Mouse (Mus musculus) lung, embryonic 15.5 days (tissue): ENCODE data around the gene Tmed2. TPM values are rescaled to one million over a fixed set of nuclear protein-coding genes. Genes with fewer than 3 reads are reported as not detected.

Experiments
- ATAC-seq: fragments of 200-750 bp; cut with Nextera tagmentation; 2 replicates; pipeline ENCODE4 v1.8.0; 2017; ENCODE audit warnings: moderate number of reproducible peaks, borderline replicate concordance; ENCODE audit not compliant: low FRiP score, low TSS enrichment; ENCODE audit errors: extremely low read depth
- H3K27ac ChIP-seq: fragments of 300-500 bp; sonication (generic); 2 replicates; pipeline ENCODE4 v1.5.1; 2015; ENCODE audit warnings: moderate library complexity, mild to moderate bottlenecking, inconsistent platforms
- H3K27me3 ChIP-seq: fragments of 300-500 bp; sonication (generic); 2 replicates; pipeline ENCODE4 v1.6.1; 2015; ENCODE audit warnings: inconsistent platforms
- H3K36me3 ChIP-seq: fragments of 300-500 bp; sonication (generic); 2 replicates; pipeline ENCODE4 v1.6.1; 2015; ENCODE audit warnings: inconsistent platforms
- H3K4me1 ChIP-seq: fragments of 300-500 bp; sonication (generic); 2 replicates; pipeline ENCODE4 v1.6.1; 2015; ENCODE audit warnings: inconsistent platforms
- H3K4me2 ChIP-seq: fragments of 300-500 bp; sonication (generic); 2 replicates; pipeline ENCODE4 v1.6.1; 2015; ENCODE audit warnings: inconsistent platforms, mild to moderate bottlenecking, moderate library complexity
- H3K4me3 ChIP-seq: fragments of 300-500 bp; sonication (generic); 2 replicates; pipeline ENCODE4 v1.5.1; 2015; ENCODE audit warnings: mild to moderate bottlenecking, inconsistent platforms
- H3K9ac ChIP-seq: fragments of 300-500 bp; sonication (generic); 2 replicates; pipeline ENCODE4 v1.6.1; 2015; ENCODE audit warnings: inconsistent platforms
- H3K9me3 ChIP-seq: fragments of 300-500 bp; sonication (generic); 2 replicates; pipeline ENCODE4 v1.6.1; 2016; ENCODE audit warnings: inconsistent platforms
- WGBS: fragments of 180-500 bp; shearing (Covaris S2); methylation state at CpG from one replicate; pipeline ENCODE4 v1.1.7; 2015; 5-methylcytosine and 5-hydroxymethylcytosine counted together
- polyA plus RNA-seq: library from polyadenylated mRNA; unstranded; fragments of >200 nt; fragmentation: Nextera tagmentation; extraction: Ambion mirVana; gene quantifications from 2 replicates; pipeline ENCODE4 v1.2.1, GENCODE M21; 2015

Tmed2 gene
- polyA plus RNA-seq, 1 experiment from 2014 or later: 636 TPM

DNA sequence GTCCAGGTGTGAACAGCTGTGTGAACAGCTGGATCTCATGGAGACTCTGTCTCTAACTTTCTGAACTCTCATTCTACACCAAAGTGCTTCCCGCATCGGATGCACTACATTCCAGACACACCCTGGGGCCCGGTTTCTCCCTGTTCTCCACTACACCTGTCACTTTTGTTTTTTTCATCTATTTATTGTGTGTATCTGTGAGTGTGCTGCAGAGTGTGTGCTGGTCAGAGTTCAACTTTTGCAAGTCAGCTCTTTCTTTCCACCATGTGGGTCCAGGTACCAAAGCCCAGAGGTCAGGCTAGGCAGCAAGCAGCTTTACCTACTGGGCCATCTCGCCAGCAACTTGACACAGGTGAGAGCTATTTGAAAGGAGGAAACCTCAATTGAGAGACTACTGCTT, 35.3 kb upstream of the Tmed2 start:
- H3K4me2 ChIP-seq: no peak overlapping the region
- peaks cover 30% of the 10 kb centered on the region; the same call in 1 of the 2 replicates for H3K4me1 ChIP-seq
- no peaks in the 10 kb centered on the region for H3K9me3 ChIP-seq
- H3K27ac ChIP-seq: no peak overlapping the region
- no peak overlapping the region for H3K4me3 ChIP-seq
- peaks cover 30% of the 10 kb centered on the region for H3K36me3 ChIP-seq
- no peaks in the 10 kb centered on the region for H3K27me3 ChIP-seq
- H3K9ac ChIP-seq: no peak overlapping the region
- no peak for ATAC-seq
- WGBS: 81% methylated on average over 4 of the region's 4 CpGs

DNA sequence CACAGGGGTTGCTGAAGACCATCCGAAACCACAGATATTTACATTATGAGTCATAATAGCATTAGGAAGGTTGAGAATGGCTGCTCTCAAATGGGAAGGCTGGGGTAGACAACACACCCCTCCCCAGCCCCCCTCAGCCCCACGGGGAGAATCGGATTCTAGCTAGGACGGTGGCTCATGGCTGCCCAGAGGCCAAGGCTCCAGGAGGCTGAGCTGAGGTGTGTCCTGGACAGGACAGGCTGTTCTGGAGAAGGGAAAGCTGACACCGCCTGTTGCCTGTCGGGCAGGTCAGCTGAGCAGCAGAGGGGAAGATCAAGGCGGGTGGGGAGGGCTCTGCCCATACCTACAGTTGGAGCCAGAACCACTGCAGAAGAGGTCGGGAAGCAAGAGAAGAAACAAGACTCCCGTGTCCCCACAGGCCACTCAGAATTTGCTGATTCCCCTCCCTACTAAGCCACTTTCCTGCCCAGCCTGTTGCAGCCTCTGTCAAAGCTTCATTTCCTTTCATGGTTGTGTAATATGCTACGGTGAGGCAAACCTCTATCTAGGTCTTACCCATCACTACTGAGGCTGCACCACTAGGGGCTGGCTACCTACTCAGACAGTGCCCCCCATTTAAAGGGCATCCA, 33.6 kb upstream of the Tmed2 start:
- Histone ChIP-seq H3K36me3 (peaks cover 21% of the 10 kb centered on the region), H3K9me3 (no peaks in the 10 kb centered on the region), H3K27ac (no peak overlapping the region), H3K4me3 (no peak overlapping the region), H3K9ac (no peak overlapping the region), H3K4me1 (peaks cover 31% of the 10 kb centered on the region; the same call in 1 of the 2 replicates), H3K4me2 (no peak overlapping the region), H3K27me3 (no peaks in the 10 kb centered on the region)
- WGBS: 36% methylated on average over 10 of the region's 10 CpGs
- no peak for ATAC-seq

DNA sequence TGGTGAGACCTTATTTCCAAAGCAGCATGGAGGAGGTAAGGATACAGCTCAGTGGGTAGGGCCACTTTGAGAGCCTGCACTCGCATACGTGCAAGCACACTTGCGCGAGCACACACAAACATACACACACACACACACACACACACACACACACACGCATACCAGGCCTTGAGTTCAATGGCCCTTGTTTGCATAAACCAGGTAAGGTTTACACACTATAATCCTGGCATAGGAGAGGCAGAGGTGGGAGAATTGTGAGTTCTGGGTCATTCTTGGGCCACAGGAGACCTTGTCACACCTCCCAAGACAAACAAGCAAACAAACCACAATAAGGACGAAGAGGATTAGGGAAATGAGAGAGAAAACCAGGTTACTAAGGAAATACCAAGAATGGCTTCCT, 31.3 kb upstream of the Tmed2 start:
- 66% methylated on average over 6 of the region's 6 CpGs for WGBS
- Histone ChIP-seq H3K4me1 (peaks cover 31% of the 10 kb centered on the region; the same call in 1 of the 2 replicates), H3K27me3 (no peaks in the 10 kb centered on the region), H3K4me3 (no peak overlapping the region), H3K9ac (no peak overlapping the region), H3K36me3 (peaks cover 11% of the 10 kb centered on the region), H3K4me2 (no peak overlapping the region; the same call in 1 of the 2 replicates), H3K27ac (peak overlapping the region; percentile 87), H3K9me3 (no peaks in the 10 kb centered on the region)
- 0 out of 2 replicates have a peak, but pooled peaks have one; percentile 7 for ATAC-seq

DNA sequence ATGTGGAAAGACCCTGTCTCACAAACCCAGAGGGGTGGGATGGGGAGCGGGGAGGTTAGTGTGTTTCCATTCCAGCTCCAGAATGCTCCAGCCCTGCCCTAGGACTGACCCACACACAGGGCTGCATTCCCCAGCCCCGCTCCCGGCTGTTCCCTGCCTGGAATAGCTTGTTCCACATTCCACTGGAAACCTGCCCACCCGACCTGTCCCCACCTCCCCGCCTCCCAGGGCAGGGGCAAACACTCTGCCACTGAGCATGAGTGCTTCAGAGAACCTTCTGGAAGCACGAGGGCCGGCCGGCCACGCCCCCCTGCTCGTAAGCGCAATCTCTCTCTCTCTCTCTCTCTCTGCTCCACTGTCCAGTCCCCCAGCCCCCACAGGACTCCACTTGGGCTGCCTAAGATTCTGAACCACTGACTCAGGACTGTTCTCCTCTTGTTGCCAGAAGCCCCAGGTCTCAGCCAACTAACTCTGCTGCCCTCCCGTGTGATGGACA, 30.7 kb upstream of the Tmed2 start:
- H3K4me3 ChIP-seq: no peak overlapping the region
- H3K4me2 ChIP-seq: no peak overlapping the region; the same call in 1 of the 2 replicates
- WGBS: 39% methylated on average over 12 of the region's 12 CpGs
- H3K27ac ChIP-seq: peak overlapping the region; percentile 87
- H3K9me3 ChIP-seq: no peaks in the 10 kb centered on the region
- peaks cover 15% of the 10 kb centered on the region for H3K36me3 ChIP-seq
- H3K9ac ChIP-seq: no peak overlapping the region
- ATAC-seq: peak; percentile 91
- H3K4me1 ChIP-seq: peaks cover 31% of the 10 kb centered on the region; the same call in 1 of the 2 replicates
- H3K27me3 ChIP-seq: no peaks in the 10 kb centered on the region

DNA sequence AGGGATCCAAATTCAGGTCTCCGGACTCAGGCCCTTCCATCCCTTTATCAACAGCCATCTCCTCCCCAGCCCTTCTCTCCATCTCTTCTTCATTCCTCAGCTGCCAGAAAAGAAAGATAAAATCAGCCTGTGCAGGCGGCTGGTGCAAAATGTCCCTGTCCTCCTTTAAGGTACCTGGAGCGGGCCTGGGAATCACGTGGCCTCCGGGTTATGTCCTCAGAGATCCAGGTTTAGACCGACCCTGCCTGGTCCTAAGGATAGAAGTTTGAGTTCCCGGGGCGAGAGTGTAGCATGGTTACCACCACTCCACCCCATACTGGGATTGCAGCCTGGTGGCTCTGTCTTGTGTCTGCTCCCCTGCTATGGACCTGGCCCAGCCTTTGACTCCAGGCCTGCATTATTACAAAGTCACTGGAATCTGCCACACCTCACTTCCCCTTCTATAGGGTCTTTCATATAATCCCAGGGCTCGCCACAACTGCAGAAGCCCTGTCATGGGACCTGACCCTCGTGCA, 29.9 kb upstream of the Tmed2 start:
- Histone ChIP-seq H3K4me2 (no peak overlapping the region), H3K27ac (peak overlapping the region; percentile 87), H3K9me3 (no peaks in the 10 kb centered on the region), H3K9ac (no peak overlapping the region), H3K4me3 (no peak overlapping the region), H3K36me3 (peaks cover 15% of the 10 kb centered on the region), H3K27me3 (no peaks in the 10 kb centered on the region), H3K4me1 (peaks cover 31% of the 10 kb centered on the region; the same call in 1 of the 2 replicates)
- ATAC-seq: no peak
- WGBS: 78% methylated on average over 10 of the region's 10 CpGs

DNA sequence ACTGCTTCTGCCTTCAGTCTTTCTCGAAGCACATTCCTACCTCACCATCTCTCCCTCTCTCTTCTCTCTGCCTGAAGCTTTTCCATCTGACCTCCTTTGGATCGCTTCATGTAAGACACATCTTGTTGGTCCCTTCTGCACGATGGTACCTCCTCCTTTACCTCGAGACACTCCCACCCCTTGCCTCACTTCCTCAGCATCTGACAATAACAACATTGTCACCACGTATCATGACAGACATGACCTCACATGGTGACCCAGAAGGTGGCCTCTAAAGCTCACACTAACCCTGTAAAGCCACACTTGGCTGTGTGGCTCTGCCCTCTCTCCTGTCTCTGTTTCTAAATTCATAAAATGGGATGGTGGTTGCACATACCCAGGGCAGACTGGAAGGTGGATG, 24.7 kb upstream of the Tmed2 start:
- 85% methylated on average over 5 of the region's 5 CpGs for WGBS
- H3K9me3 ChIP-seq: no peaks in the 10 kb centered on the region
- H3K27ac ChIP-seq: no peak overlapping the region
- no peak overlapping the region for H3K4me3 ChIP-seq
- H3K27me3 ChIP-seq: no peaks in the 10 kb centered on the region
- H3K9ac ChIP-seq: no peak overlapping the region
- H3K4me1 ChIP-seq: no peaks in the 10 kb centered on the region
- ATAC-seq: no peak
- peaks cover 12% of the 10 kb centered on the region for H3K36me3 ChIP-seq
- no peak overlapping the region for H3K4me2 ChIP-seq

DNA sequence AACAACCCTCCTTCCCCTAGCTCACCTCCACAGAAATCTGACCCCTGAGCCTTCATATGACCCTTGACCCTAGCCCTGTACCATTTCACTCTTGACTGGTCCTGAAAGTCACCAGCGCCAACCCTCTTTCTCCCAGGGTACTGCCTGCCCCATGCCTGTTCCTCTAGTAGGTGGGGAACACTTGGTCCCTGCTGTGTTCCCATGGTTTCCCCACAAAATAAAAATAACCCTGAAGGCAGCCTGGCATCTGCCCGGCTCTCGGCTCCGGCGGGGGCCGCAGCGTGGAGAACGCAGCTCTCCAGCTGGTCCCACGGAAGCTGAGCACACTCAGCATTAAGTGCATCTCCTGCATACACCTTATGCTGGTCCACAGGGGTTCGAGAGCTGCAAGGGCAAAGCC, 21.8 kb upstream of the Tmed2 start:
- no peaks in the 10 kb centered on the region for H3K9me3 ChIP-seq
- no peaks in the 10 kb centered on the region for H3K4me1 ChIP-seq
- no peak overlapping the region for H3K4me2 ChIP-seq
- H3K27ac ChIP-seq: no peak overlapping the region
- 92% methylated on average over 10 of the region's 10 CpGs for WGBS
- H3K36me3 ChIP-seq: peaks cover 7% of the 10 kb centered on the region
- no peaks in the 10 kb centered on the region for H3K27me3 ChIP-seq
- ATAC-seq: no peak
- no peak overlapping the region for H3K4me3 ChIP-seq
- no peak overlapping the region for H3K9ac ChIP-seq

DNA sequence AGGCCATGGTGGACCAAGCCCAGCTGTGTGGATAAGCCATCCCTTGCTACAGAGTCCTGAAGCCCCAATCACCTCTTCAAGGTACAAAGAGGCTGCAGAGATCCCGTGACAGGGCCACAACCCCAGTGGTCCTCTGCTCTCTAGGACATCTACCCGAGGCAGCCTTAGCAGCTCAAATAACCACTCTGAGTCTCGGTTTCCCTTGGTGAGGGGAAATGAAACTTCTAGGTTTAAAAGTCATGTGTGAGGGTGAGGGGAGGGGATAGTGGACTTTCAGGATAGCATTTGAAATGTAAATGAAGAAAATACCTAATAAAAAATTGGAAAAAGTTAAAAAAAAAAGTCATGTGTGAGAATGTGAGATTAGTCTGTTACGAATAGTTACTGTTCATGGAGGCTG, 18.9 kb upstream of the Tmed2 start:
- Histone ChIP-seq H3K4me1 (no peaks in the 10 kb centered on the region), H3K4me3 (no peak overlapping the region), H3K27ac (no peak overlapping the region), H3K9me3 (no peaks in the 10 kb centered on the region), H3K36me3 (no peaks in the 10 kb centered on the region), H3K9ac (no peak overlapping the region), H3K27me3 (no peaks in the 10 kb centered on the region), H3K4me2 (no peak overlapping the region)
- WGBS: 85% methylated on average over 4 of the region's 4 CpGs
- no peak for ATAC-seq

DNA sequence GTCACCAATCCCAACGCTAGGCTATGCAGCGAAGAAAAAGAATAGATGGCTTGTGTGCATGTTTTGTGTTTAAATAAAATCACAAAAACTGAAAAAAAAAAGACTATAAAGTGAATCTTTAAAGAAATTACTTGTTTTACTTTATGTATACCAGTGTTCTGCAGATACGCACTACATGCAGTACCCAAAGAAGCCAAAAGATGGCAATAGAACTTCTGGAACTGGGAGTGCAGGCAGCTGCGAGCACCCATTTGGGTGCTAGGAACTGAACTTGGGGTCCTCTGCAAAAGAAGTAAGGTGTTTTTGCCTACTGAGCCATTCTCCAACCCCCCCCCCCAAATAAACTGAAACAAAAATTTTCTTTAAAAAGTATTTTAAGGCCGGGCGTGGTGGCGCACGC, 17.5 kb upstream of the Tmed2 start:
- Histone ChIP-seq H3K27me3 (no peaks in the 10 kb centered on the region), H3K36me3 (no peaks in the 10 kb centered on the region), H3K4me1 (peaks cover under 1% of the 10 kb centered on the region; the same call in 1 of the 2 replicates), H3K4me3 (no peak overlapping the region), H3K9ac (no peak overlapping the region), H3K4me2 (no peak overlapping the region), H3K27ac (no peak overlapping the region), H3K9me3 (no peaks in the 10 kb centered on the region)
- ATAC-seq: no peak
- 95% methylated on average over 8 of the region's 8 CpGs for WGBS

DNA sequence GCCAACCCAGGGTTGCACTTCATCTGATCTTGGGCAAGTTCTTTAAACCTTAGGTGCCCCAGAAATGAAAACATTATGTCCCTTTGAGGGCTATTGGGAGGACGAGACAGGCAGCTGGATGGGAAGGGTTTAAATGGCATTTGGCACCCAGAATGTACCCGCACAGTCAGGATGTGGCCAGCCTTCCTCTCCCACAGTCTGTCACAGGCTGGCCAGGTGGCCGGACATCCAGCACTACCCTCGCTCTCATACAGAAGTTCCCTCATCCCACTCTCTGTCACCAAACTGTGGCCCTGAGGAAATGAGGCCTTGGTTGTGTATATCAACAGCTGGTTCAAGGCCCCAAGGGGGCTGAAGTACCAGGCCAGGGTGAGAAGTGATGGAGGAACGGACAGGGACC, 15.6 kb upstream of the Tmed2 start:
- H3K9ac ChIP-seq: no peak overlapping the region
- H3K27ac ChIP-seq: no peak overlapping the region
- WGBS: 91% methylated on average over 5 of the region's 5 CpGs
- ATAC-seq: no peak
- no peaks in the 10 kb centered on the region for H3K27me3 ChIP-seq
- H3K36me3 ChIP-seq: no peaks in the 10 kb centered on the region
- no peaks in the 10 kb centered on the region for H3K9me3 ChIP-seq
- no peak overlapping the region for H3K4me3 ChIP-seq
- peaks cover 20% of the 10 kb centered on the region for H3K4me1 ChIP-seq
- no peak overlapping the region for H3K4me2 ChIP-seq

DNA sequence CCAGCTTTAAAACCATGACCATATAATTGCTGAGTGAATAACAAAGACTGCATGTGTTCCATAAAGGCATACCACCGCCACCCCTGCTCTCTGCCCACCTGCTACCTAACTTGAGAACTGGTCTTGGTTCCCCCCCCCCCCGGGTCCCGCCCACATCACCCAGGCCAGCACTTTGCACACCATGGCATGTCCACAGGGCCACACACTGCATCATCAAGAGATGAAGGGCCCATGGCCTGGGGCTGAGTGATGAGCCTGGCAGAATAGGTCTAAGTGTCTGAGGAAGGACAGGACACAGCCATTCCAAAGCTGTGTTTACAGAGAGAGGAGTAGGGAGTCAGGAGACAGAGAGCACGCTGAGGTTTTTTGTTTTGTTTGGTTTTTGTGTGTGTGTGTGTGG, 12.1 kb upstream of the Tmed2 start:
- 0 out of 2 replicates have a peak overlapping the region, but pooled peaks have one; percentile 59 for H3K27ac ChIP-seq
- no peaks in the 10 kb centered on the region for H3K27me3 ChIP-seq
- H3K9ac ChIP-seq: no peak overlapping the region
- H3K36me3 ChIP-seq: no peaks in the 10 kb centered on the region
- H3K4me1 ChIP-seq: peaks cover 42% of the 10 kb centered on the region
- no peak for ATAC-seq
- peak overlapping the region; percentile 78; the same call in 1 of the 2 replicates for H3K4me3 ChIP-seq
- peak overlapping the region; percentile 88 for H3K4me2 ChIP-seq
- WGBS: 55% methylated on average over 4 of the region's 4 CpGs
- no peaks in the 10 kb centered on the region for H3K9me3 ChIP-seq

DNA sequence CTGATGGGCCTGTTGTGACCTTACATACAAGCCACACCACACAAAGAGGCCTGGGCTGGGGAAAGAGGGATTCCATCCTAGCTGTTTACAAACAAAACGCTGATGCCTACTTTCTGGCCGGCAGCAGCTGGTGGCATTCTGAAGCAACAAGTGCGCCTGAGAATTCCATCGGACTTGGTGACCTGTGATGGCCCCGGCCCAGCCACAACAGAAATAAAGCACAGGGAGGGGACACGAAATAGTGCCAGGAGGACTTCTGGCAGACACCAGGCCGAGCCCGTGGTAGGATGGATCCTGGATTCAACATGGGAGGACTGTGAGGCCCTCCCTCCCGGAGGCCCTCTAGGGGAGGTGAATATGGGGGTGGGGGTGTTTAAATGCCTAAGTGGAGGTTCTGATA, 11.7 kb upstream of the Tmed2 start:
- Histone ChIP-seq H3K27ac (peak overlapping the region; percentile 59), H3K4me3 (peak overlapping the region; percentile 78), H3K36me3 (no peaks in the 10 kb centered on the region), H3K9me3 (no peaks in the 10 kb centered on the region), H3K4me1 (peaks cover 42% of the 10 kb centered on the region), H3K27me3 (no peaks in the 10 kb centered on the region), H3K9ac (peak overlapping the region; percentile 36; the same call in 1 of the 2 replicates), H3K4me2 (peak overlapping the region; percentile 88)
- no peak for ATAC-seq
- 13% methylated on average over 9 of the region's 9 CpGs for WGBS
